In genomic region chr9:47422151-47422599, GRCm38 (mm10) we compare ENCODE assay signal across 8 mouse cellular contexts.
DNase-seq lines count a peak whose midpoint lies in the region; ATAC-seq lines count a peak whose summit lies in the region.

No protein-coding gene starts in this region.

- H3K4me2 ChIP-seq in forebrain, embryonic 15.5 days (replicated peaks) = no peak overlapping the region
- peak overlapping the region; percentile 32 for H3K4me2 ChIP-seq in limb, embryonic 12.5 days

- H3K27ac ChIP-seq in forebrain, embryonic 10.5 days = peak overlapping the region; percentile 22; the same call in 1 of the 2 replicates
- H3K27ac ChIP-seq in forebrain, embryonic 15.5 days (replicated peaks) = no peak overlapping the region
- H3K27ac ChIP-seq in limb, embryonic 12.5 days = no peak overlapping the region

- ATAC-seq in forebrain, embryonic 15.5 days (replicated peaks) = no peak
- ATAC-seq in limb, embryonic 12.5 days (ENCODE audit: insufficient number of reproducible peaks, insufficient read depth, low FRiP score, low TSS enrichment, low read depth) = no peak

- H3K9me3 ChIP-seq in forebrain, embryonic 10.5 days = no peaks in the 10 kb centered on the region
- H3K9me3 ChIP-seq in forebrain, embryonic 15.5 days = no peaks in the 10 kb centered on the region
- H3K9me3 ChIP-seq in limb, embryonic 12.5 days = no peaks in the 10 kb centered on the region

- no peak overlapping the region for H3K4me3 ChIP-seq in forebrain, embryonic 10.5 days
- H3K4me3 ChIP-seq in forebrain, embryonic 15.5 days = no peak overlapping the region
- H3K4me3 ChIP-seq in limb, embryonic 12.5 days (replicated peaks) = no peak overlapping the region

- intact Hi-C loops in gastrocnemius, postnatal 14 days (cut with DNase I; ENCODE audit: low total_unique reads) = no loop called here

- peaks cover 77% of the 10 kb centered on the region for H3K27me3 ChIP-seq in forebrain, embryonic 10.5 days (ENCODE audit: poor library complexity, severe bottlenecking)
- no peaks in the 10 kb centered on the region for H3K27me3 ChIP-seq in forebrain, embryonic 15.5 days
- 0 out of 2 replicates have a peak, but pooled peaks cover 12% of the 10 kb centered on the region for H3K27me3 ChIP-seq in limb, embryonic 12.5 days

- H3K9ac ChIP-seq in forebrain, embryonic 15.5 days (replicated peaks) = no peak overlapping the region
- no peak overlapping the region for H3K9ac ChIP-seq in limb, embryonic 12.5 days (replicated peaks)

- WGBS in forebrain, embryonic 10.5 days = 48% methylated on average over 9 of the region's 9 CpGs
- 12% methylated on average over 9 of the region's 9 CpGs for WGBS in forebrain, embryonic 15.5 days
- 5% methylated on average over 9 of the region's 9 CpGs for WGBS in limb, embryonic 12.5 days

- peaks cover 39% of the 10 kb centered on the region for H3K4me1 ChIP-seq in forebrain, embryonic 10.5 days
- peaks cover 19% of the 10 kb centered on the region for H3K4me1 ChIP-seq in forebrain, embryonic 15.5 days
- peaks cover 32% of the 10 kb centered on the region for H3K4me1 ChIP-seq in limb, embryonic 12.5 days (replicated peaks)

- no peaks in the 10 kb centered on the region for H3K36me3 ChIP-seq in forebrain, embryonic 10.5 days (replicated peaks)
- H3K36me3 ChIP-seq in forebrain, embryonic 15.5 days = no peaks in the 10 kb centered on the region
- H3K36me3 ChIP-seq in limb, embryonic 12.5 days = no peaks in the 10 kb centered on the region

- no peak for DNase-seq in forebrain, embryonic 10.5 days (ENCODE audit: extremely low spot score, low spot score)
- DNase-seq in adrenal gland, postnatal 14 days = peak; percentile 75
- peak; percentile 42 for DNase-seq in gastrocnemius, postnatal 14 days
- peak; percentile 61 for DNase-seq in kidney, adult 18-20 months
- DNase-seq in right cerebral cortex, postnatal 36 days (ENCODE audit: low spot score in 2 of 2) = peak; percentile 9 to 25
- no peak for DNase-seq in yolk sac, embryonic 10.5 days (ENCODE audit: low spot score)

Comparison
In these comparisons a context has a peak if more than half of its experiments do, and no peak if none do; other contexts are left out.
1. DNase-seq: peak in adrenal gland, postnatal 14 days (single experiment), gastrocnemius, postnatal 14 days (single experiment), kidney, adult 18-20 months (single experiment) and right cerebral cortex, postnatal 36 days (2 of 2); none in forebrain, embryonic 10.5 days (single experiment) and yolk sac, embryonic 10.5 days (single experiment).